Mouse (Mus musculus): ENCODE measurements at regions not wholly inside any gene's neighbourhood (a gene's known extent, or its start where the extent isn't known, plus 50 kb on each side); places are given as distances from the start of the nearest gene placed in this dataset.

DNA sequence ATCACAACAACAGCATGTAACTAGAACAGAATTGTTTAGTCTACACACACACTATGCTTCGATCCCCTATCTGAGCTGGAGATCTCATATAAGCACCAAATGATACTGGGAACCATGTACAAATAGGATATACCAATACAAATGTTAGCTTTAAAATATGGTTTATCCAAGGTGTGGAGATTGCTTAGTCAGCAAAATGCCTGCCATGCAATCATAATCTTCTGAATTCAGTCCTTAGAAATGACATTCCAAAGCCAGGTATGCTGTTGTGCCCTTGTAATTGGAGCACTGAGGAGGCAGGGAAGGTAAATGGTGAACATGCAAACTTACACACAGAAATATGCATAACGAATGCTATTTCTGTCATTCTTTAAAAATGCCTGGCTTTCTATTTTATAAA lies 54.0 kb upstream of the Thsd7b start:
- no peak for DNase-seq

DNA sequence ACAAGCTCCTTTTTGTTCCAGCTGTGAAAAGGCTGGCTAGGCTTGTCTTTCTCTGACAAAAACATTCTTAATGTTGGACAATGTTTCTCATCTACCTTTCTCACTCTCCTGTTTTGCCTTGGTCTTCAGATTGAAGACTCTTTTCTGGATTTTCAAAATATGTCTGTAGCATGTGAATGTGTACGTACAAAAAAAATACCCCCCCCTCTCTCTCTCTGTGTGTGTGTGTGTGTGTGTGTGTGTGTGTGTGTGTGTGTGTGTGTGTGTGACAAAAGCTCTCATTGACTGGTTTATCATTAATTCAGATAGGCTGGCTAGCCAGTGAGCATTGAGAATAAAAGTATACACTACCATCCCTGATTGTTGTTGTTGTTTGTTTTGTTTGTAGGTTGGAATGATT lies 64.3 kb upstream of the Thsd7b start:
- no peak for DNase-seq

DNA sequence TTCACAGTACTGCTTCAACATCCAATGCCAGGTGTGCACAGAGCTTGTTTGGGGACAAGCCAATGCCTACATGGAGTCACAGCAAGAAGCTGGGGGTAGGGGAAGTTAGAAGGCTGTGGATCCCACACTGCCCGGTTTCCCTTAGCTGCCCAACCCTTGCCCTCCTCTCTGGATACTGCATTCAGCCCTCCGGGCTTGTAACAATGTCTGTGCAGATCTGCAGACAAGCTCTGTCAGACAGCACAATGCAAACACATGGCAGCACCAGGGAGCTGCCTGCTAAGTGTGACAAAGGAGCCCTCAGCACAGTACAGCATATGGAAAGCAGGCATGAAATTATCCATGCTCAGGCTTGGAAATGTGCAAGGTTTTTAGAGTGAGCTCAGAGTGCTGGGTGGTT lies 64.7 kb upstream of the Thsd7b start:
- DNase-seq: no peak

DNA sequence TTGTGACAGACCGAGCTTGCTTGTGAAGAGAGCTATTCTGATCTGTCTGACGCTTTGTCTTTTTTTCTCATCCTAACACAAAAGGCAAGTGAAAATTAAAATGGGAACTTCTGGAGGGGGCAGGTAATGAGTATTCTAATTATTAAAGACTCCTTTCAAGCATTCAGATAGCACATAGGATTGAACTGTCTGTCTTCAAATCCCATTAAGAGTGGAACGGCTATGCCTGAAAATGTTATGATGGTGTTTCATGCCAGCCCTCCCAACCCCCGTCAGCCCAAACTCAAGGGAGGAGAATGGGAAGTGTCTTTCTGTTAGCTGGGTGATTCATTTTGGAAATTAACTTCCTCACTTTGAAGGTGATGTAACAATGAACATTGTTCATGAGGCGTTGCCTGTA lies 65.4 kb upstream of the Thsd7b start:
- DNase-seq: no peak

DNA sequence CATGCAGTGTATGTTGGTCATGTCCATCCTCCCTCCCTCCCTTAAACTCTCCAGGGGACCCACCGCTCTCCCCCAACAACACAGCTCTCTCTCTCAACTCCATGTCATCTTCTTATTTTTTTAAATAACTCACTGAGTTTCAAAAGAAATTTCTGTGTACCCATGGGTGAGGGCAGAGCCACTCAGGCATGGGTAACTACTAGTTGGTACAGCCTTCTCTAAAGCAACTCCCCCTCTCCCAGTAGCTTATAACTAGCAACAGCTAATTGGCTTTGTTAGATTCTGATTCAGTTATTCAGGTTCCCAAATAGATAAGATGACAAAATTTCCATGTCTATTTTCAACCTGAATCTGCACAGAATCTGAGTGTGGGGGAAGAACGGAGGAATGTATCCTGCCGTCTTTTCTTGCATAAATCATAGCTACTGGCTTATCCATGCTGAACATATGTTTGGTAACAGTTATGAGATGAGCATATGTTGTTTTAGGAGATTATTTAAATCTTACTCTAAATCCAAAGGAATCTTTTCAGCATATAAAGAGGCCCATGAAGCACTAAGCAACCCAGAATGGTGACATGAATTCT lies 92.8 kb upstream of the Thsd7b start:
- no peak for DNase-seq

DNA sequence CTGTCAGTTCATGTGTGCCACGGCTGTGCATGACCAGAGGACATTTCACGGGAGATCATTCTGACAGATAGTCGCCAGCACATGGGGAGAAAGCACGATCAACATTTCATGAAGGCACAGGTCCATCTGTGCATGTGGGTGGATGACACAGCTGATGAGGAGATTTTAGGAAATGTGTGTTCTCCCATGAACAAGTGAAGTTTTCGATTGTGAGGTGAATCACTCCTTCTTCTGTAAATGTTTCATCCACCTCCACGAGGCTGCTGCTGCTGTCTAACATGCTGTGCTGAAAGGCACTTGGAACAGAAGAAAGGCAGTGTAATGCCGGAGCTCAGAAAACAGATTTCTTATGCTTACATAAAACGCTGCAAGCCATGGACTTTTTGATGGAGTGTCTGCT lies 103.2 kb upstream of the Thsd7b start:
- no peak for DNase-seq

DNA sequence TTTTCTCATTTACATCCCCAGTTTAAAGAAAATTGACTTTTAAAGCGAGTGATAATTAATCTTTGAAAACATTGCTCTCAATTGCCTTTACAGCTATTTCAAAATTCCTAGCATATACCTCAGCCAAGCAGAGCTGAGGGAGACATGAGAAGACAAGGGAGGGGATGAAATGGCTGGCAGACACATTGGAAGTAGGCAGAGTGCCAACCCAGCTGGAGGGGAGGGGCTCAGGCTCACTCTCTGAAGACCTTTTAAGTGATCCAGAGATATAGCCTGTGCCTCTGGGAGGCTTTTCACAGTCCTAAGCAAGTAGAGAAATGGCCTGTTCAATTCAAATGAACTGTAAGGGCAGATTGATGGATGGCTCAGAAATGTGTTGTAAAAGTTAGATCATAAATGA lies 122.5 kb upstream of the Thsd7b start:
- DNase-seq: no peak

DNA sequence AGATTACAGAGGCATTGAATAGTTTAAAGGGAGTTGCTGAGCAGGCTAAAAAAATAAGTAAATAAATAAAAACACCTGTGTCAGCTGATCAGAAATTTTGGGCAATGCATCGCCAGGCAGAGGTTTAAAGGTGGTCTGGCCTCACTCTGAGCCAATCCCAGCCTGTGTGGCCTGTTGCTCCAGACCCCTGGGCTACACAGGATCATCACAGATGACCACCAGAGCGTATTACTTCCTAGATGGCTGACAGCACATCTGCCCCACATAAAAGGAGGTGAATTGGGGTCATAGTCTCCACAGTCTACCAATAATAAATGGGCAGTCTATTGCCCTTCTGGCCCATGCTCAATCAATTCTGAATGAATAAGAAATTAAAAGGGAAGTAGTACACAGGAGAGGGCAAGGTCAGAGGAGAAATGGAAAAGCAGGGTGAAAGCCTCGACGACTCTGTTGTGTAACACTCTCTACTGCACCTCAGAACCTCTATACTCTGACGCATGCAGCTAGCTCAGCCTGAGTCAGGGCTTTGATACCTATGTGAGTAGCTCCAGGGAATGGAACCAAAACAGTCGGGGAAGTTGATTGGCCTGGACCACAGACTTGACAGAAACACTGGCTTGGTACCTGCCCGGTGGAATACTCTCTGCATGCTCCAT lies 124.2 kb upstream of the Thsd7b start:
- no peak for DNase-seq

DNA sequence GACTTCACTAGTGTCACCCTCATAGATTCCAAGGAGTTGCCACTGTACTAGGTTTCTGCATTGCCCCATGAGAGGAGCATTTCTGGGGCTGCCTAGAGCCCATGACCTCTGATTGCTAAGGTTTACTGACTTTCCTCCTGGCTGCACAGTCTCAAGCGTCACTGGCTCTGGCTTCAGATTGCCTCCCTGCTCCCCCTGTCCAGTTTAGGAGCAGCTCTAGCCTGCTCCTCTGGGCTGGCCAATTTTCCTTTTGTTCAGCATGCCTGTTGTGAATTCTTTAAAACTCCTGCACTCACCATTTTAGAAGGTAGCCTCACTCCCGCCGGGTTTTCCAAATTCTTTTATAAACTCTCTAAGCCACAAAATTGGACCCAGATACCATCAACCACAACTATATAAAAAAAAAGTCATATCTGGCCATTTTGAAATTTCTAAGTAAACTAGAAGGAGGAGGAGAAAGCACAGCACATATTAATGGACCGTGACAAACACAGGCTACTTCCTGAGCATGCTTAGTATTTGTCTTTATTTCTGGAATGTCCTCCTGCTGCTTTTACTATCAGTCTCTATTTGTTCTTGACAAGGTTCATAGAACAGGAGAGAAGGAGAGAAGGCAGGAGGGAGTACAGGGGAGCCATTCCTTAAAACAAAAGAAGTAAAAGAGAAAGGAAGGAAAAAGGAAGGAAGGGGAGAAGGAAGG lies 126.6 kb upstream of the Thsd7b start:
- no peak for DNase-seq

DNA sequence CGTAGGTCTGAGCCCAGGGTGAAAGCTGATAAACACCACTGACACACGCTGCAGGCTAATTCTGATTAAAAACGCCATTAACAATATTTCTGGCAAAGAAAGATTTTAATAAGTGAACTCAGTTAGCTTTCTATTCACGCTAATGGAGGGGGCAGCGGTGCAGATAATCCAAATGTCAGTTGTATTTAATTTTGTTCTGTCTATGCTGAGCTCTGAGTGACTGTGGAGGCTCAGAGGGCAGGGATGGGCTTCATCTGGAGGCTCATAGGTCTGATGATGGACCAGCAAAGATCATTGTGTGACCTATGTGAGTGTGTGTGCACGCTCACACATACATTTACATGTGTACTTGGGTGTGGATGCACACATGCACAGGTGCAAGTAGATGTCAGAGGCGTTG lies 134.3 kb upstream of the Thsd7b start:
- no peak for DNase-seq

DNA sequence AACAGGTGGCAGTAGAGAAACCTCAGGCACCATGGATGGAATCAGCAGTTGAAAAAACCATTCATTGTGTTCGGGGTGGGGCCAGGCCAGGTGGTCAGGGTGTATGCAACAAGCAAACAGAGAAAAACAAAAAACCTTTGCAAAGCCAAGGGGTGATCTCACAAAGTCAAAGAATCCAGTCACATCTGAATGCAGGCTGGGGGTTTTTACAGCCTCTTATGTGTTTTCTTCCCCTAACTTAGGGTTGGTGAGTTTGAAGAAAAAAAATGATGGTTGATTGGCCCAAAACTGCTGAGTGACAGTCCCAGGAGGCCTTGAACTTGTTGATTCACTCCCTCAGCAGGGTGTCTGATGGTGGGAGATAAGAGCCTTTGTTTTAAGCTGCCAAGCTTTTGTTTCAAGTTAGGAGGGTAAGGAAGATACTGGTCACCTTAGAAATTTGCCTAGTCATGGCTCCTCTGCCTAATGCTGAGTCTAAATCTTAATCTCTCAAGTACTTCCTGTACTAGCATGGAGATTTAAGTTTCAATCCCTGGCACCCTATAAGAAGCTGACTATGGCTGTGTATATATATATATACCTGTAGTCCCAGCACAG lies 166.0 kb upstream of the Thsd7b start:
- DNase-seq: no peak

DNA sequence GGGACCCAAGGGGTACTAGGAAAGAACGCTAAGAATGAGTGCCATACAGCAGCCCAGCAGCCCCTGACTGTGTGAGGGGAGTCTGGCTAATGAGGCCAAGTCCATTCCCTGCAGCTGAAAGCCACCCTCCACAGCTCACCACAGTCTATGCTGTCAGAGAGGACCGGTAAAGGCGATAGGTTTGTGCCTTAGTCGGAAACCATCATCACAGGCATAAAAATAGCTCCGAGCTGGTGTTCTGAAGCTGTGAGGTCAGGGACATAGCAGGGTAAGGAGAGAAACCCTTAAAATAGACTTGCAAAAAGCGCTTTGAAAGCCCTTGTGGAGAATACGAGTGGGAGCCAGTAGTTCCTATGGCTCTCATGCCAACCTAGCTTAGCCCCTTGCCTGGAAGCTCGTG lies 172.1 kb upstream of the Thsd7b start:
- no peak for DNase-seq

DNA sequence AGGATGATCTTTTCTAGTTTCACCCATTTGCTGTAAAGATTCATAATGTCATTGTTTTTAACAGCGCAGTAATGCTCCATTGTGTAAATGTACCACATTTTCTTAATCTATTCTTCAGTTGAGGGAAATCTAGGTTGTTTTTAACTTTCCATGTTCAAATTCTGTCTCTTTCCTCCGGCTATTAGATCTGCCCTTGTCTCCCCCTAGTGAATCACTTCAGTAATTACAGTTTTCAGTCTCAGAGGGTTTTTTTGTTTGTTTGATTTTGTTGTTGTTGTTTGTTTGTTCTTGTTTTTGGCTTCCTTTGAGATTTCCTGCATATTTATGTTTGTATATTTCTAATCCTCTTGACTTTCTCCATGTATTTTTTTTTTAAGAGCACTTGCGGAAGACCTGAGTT lies 194.8 kb upstream of the Thsd7b start:
- DNase-seq: no peak

DNA sequence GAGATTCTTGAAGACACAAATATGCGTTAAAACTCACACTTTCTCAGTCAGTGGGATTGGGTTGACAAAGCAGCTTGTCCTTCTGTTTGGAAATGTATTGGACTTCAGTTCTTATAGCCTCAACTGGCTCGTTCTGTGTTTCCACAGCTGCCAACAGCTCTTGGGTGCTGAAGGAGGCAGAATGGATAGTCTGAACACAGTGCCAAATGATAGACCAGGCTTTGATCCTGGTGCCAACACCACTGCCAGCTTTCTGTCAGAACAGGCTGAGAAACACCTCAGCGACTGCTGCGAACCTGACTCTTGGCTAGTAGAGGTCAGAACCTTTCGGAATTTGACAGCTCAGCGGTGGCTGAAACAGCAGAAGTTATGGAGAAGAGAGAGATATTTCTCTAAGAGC lies 215.9 kb upstream of the Thsd7b start:
- DNase-seq: no peak

DNA sequence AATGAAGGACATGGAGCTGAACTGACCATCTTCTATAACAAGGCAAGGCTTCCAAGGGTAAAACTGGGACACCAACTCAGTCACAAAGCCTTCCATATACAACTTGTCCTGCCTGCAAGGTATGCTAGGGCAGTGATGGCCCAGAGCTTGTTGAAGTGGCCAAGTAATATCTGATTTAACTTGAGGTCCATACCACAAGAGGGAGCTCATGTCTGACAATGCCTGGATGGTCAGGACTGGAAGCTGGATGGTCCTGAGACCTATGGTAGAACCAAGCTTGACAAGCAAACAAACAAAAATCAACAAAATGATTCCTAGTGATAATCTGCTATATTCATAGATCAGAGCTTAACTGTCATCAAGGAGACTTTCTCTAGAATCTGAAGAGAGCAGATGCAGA lies 217.8 kb upstream of the Thsd7b start:
- no peak for DNase-seq

DNA sequence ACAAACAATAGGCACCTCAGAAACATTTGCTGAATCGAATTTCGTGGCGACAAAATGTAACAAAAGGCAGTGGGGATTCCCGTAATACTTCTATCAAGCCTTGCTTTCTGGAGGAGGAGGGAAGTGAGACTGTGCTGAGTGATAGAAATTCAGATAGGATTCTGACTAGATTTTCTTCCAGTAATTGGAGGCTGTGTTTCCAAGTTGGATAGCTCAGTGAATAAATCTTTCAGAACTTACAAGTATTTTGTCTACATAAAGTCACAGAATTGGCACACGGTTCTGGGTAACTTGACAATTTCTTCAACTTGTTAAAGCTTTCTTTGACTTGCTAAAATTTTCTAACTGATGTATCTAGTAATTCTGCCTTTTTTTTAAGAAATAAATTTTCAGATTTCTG lies 239.4 kb upstream of the Thsd7b start:
- DNase-seq: no peak

DNA sequence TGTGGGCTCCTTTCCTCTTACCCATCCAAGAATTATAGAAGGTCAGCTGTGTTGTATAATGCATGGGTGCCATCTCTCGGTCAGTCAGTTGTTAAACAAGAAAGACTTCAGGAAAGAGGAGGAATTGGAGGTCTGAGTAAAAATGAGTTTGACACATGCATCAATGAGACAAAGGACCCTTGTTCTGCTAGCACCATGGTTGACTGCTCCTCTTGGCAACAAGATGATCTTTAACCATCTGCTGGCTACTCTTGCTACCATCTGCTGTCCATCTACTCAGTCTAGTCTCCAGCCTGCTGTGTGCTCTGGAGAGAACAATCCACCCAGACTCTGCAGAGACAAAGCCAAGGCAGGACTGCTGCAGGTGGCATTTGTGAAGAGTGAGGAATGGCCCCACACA lies 267.2 kb upstream of the Thsd7b start:
- no peak for DNase-seq

DNA sequence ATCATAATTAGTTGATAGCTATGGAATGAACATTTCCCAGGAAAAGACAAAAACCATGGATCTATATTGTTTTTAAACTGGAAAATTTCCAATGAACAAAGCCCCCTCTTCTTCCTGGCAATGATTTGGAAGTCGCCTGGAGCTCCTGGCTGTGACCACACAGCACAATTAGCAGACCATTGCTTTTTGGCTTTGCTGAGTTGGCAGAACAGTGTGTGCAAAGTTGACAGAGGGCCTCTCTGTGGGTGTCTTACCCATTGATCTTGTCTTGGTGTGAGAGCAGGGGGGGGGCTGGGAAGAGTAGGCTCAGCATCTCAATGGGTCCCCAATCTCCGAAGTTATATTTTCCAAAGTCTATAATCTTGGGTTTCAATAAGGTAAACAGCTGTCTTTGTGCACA lies 270.8 kb upstream of the Thsd7b start:
- DNase-seq: no peak

DNA sequence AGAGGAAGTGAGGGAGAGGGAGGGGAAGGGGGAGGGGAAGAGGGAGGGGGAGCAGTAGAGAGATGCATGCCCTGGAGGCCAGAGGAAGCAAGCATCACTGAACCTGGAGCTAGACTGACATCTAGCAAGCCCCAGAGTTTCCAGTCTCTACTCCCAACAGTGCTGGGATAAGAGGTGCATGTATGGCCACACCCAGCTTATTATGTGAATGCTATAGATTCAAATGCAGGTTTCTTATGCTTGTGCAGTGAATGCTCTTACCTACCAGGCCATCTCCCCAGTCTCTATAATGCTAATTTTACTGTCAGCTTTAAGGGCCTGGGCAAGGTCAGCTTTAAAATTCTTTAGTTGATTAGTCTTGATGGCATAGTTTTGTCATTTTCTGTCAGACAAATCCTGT lies 271.3 kb upstream of the Thsd7b start:
- DNase-seq: no peak

DNA sequence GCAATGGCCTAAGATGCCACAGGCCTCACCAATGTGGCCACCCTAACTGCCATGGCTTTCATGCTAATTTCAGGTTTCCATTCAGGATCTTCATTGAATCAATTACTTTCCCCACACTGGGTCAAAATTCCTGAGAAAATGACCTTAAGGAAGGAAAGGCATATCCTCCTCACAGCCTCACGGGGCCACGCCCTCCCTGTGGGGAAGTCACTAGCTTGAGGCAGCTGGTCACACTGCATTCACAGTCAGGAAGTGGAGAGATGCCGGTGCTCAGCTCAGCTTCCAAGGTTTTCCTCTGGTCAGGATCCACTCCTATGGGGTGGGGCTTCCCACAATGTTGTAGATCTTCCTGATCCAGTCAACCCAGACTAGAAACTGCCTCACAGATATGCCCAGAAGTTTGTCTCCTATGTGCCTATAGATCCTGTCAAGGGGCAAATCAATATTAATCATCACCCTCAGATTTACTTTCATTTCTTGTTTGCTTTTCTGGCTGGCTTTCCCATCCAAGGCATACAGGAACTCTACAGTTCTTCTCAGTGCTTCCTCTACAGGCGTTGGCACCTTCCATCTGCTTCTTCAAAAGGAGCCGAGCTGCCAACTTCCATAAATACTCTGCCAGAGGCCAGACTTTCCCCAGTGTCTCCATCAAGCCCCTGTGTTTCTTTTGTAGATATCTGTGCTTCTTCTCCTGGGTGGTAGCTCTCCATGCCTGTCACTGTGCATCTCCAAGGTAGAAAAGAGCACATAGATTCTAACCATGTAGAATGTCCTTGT lies 273.2 kb upstream of the Thsd7b start:
- DNase-seq: no peak

DNA sequence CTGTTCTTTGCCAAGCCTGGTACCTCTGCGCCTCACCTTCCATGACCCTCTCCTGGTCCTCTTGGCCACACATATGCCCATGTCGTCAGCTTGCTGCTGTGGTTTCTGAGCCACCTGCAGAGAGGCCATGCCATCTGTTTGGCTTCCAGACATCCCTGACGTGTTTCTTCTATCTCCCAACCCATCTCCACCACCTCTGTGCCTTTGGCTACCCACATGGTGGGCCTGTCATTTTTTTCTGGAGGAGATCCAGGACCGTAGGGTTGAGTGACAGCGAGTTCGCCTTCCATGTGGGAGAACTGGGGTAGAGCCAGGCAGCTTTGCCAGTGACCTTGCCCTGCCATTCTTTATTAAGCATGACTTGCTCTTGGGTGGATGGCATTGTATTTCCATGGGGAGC lies 278.4 kb upstream of the Thsd7b start:
- DNase-seq: no peak

DNA sequence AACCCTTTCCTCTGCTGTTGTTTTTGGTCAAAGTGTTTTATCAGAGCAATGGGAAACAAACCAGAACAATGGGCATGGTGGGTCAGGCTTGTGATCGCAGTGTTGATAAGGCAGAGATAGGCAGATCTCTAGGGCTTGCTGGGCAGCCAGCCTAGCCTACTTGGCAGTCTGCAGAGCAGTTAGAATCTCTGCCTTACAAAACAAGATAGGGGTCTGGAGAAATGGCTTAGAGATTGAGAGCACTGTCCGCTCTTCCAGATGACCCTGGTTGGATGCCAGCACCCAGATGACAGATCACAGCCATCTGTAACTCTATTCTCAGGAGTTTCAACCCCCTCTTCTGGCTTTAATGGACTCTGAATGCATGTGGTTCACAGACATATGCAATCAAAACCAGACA lies 289.7 kb upstream of the Thsd7b start:
- no peak for DNase-seq

DNA sequence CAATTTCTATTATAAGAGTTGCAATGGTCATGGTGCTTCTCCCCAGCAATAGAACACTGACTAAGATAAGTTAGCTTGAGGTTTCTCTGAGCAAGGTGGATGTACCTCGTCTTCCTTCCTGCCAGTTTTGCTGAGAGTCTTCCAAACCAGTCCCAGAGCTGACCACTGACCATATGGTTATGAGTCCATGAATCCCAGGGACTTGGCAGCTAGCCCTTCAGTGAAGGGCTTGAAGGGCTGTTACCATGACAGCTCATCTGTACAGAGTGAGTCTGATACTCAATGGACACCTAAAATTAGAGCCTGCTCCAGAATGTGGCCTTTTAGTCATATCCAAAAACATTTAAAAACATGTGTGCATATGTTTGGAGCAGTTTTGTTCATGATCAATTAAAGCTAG lies 297.5 kb upstream of the Thsd7b start:
- DNase-seq: no peak

DNA sequence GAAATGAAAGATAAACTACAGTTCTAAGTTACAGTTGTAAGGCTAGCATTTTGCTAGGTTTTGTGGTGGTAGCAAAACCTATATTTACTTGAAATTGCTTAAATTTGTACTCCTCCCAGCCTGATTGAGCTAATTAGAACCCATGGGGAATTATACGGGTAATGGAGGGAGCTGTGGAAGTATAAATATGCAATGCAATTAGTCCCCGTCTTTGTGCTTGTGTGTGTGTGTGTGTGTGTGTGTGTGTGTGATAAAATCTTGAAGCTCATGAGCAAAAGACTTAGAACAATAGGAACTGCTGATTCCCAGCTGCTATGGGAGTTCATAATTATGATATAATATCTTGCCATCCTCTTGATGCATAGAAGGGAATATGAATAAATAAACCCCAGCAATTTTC lies 321.7 kb upstream of the Thsd7b start:
- no peak for DNase-seq
